Mouse (Mus musculus): ENCODE results near the gene Olfr1106. TPM values are rescaled to one million over a fixed set of nuclear protein-coding genes. Genes with fewer than 3 reads are reported as not detected.

Gene Olfr1106
- not detected in 2 replicates for polyA plus RNA-seq (2014; fragmentation: Nextera tagmentation; extraction: Ambion mirVana)

GRCm38 (mm10) chr2:87052173-87052572 lies at the start of gene Olfr1106:
Gene Olfr1106 (minus strand): TSS chr2:87052273.
- WGBS = 77% methylated on average over 1 of the region's 1 CpGs
- no peaks in the 10 kb centered on the region for H3K27me3 ChIP-seq (ENCODE audit: control insufficient read depth, insufficient read depth, low read length)
- no peak for ATAC-seq (ENCODE audit: insufficient read depth, low FRiP score, low TSS enrichment)
- no peak for DNase-seq (ENCODE audit: low spot score)
- no peak within 1 kb of the TSS for H3K9ac ChIP-seq (ENCODE audit: low read length)
- H3K4me2 ChIP-seq (ENCODE audit: low read depth) = no peak within 1 kb of the TSS
- H3K4me1 ChIP-seq (ENCODE audit: control insufficient read depth, insufficient read depth, low read length) = no peaks in the 10 kb centered on the region
- no peak within 1 kb of the TSS for H3K4me3 ChIP-seq (ENCODE audit: low read depth, low read length)
- no peaks in the 10 kb centered on the region for H3K36me3 ChIP-seq (ENCODE audit: control insufficient read depth, insufficient read depth, low read length)
- no peaks in the 10 kb centered on the region for H3K9me3 ChIP-seq (ENCODE audit: control insufficient read depth, low read length)
- no peak within 1 kb of the TSS for H3K27ac ChIP-seq (ENCODE audit: low read depth, low read length)

- WGBS = 77% methylated on average over 1 of the region's 1 CpGs
- no peak within 1 kb of the TSS for H3K9ac ChIP-seq (ENCODE audit: low read length)
- no peaks in the 10 kb centered on the region for H3K27me3 ChIP-seq (ENCODE audit: control insufficient read depth, insufficient read depth, low read length)
- no peak within 1 kb of the TSS for H3K4me3 ChIP-seq (ENCODE audit: low read depth, low read length)
- no peak within 1 kb of the TSS for H3K4me2 ChIP-seq (ENCODE audit: low read depth)
- ATAC-seq (ENCODE audit: insufficient read depth, low FRiP score, low TSS enrichment) (no peak), DNase-seq (ENCODE audit: low spot score) (no peak)
- no peaks in the 10 kb centered on the region for H3K9me3 ChIP-seq (ENCODE audit: control insufficient read depth, low read length)
- no peaks in the 10 kb centered on the region for H3K4me1 ChIP-seq (ENCODE audit: control insufficient read depth, insufficient read depth, low read length)
- H3K36me3 ChIP-seq (ENCODE audit: control insufficient read depth, insufficient read depth, low read length) = no peaks in the 10 kb centered on the region
- no peak within 1 kb of the TSS for H3K27ac ChIP-seq (ENCODE audit: low read depth, low read length)
Observed at GRCm38 (mm10) chr2:87095908-87096307, 43.8 kb upstream of the Olfr1106 start, which contains the start of gene Olfr1109. Gene Olfr1109 (minus strand): TSS chr2:87096008.

DNA sequence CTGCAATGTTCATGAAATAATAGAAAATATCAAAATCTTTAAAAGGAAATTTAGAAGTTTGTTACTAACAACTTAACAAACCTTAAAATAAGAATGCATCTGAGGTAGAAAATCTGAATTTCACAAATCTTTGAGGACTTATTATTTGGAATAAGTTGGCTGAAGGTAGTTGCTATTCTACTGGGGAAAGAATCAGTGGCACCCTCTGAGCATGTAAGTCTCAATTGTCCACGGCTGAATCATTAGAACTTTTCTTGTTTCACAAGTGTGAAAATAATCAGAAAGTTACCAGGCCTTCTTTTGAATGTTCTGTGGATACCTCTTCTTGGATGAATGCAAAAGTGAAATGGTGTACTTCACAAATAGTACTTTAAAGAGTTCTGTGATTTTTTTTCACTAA lies 23.6 kb upstream of the Olfr1106 start, which contains the start of gene Olfr1107:
Gene Olfr1107 (minus strand): TSS at position 101 of the 400 bp plus-strand sequence.
- H3K9me3 ChIP-seq (ENCODE audit: control insufficient read depth, low read length) = no peaks in the 10 kb centered on the region
- no peak within 1 kb of the TSS for H3K9ac ChIP-seq (ENCODE audit: low read length)
- H3K27ac ChIP-seq (ENCODE audit: low read depth, low read length) = no peak within 1 kb of the TSS
- no peak within 1 kb of the TSS for H3K4me3 ChIP-seq (ENCODE audit: low read depth, low read length)
- 71% methylated on average over 1 of the region's 1 CpGs for WGBS
- no peaks in the 10 kb centered on the region for H3K4me1 ChIP-seq (ENCODE audit: control insufficient read depth, insufficient read depth, low read length)
- no peak for ATAC-seq (ENCODE audit: insufficient read depth, low FRiP score, low TSS enrichment)
- H3K4me2 ChIP-seq (ENCODE audit: low read depth) = no peak within 1 kb of the TSS
- DNase-seq (ENCODE audit: low spot score) = no peak
- H3K27me3 ChIP-seq (ENCODE audit: control insufficient read depth, insufficient read depth, low read length) = no peaks in the 10 kb centered on the region
- H3K36me3 ChIP-seq (ENCODE audit: control insufficient read depth, insufficient read depth, low read length) = no peaks in the 10 kb centered on the region

- no peak for DNase-seq (ENCODE audit: low spot score)
- H3K4me3 ChIP-seq (ENCODE audit: low read depth, low read length) = no peak within 1 kb of the TSS
- no peak for ATAC-seq (ENCODE audit: insufficient read depth, low FRiP score, low TSS enrichment)
- no peaks in the 10 kb centered on the region for H3K36me3 ChIP-seq (ENCODE audit: control insufficient read depth, insufficient read depth, low read length)
- H3K9me3 ChIP-seq (ENCODE audit: control insufficient read depth, low read length) = no peaks in the 10 kb centered on the region
- H3K9ac ChIP-seq (ENCODE audit: low read length) = no peak within 1 kb of the TSS
- H3K4me2 ChIP-seq (ENCODE audit: low read depth) = no peak within 1 kb of the TSS
- H3K27ac ChIP-seq (ENCODE audit: low read depth, low read length) = no peak within 1 kb of the TSS
- no peaks in the 10 kb centered on the region for H3K27me3 ChIP-seq (ENCODE audit: control insufficient read depth, insufficient read depth, low read length)
- no peaks in the 10 kb centered on the region for H3K4me1 ChIP-seq (ENCODE audit: control insufficient read depth, insufficient read depth, low read length)
Observed at GRCm38 (mm10) chr2:87036431-87036830, 15.6 kb downstream of the Olfr1106 start, which contains the start of gene Olfr1105. Gene Olfr1105 (minus strand): TSS chr2:87036531.

DNA sequence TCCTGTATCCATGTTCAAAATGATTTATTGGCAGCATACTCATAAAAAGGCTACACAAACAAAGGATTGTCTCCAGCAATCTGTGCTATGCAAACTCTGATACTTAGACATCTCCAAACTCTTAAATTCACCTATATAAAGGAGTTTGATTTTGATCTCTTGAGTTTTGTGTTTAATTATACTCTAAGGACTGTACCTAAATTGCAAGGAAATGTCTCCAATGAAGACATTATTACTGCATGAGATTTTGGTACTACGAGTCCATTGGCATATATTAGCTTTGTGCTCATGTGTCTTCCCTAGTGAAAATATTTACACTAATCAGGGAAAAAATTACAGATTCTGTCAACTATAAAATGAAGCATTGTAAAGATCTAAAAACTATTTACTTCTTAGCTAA lies 25.1 kb downstream of the Olfr1106 start, which contains the start of gene Olfr1104:
Gene Olfr1104 (minus strand): TSS at position 101 of the 400 bp plus-strand sequence.
- ATAC-seq (ENCODE audit: insufficient read depth, low FRiP score, low TSS enrichment) = no peak
- Histone ChIP-seq H3K4me1 (ENCODE audit: control insufficient read depth, insufficient read depth, low read length) (no peaks in the 10 kb centered on the region), H3K9ac (ENCODE audit: low read length) (no peak within 1 kb of the TSS), H3K4me3 (ENCODE audit: low read depth, low read length) (no peak within 1 kb of the TSS), H3K36me3 (ENCODE audit: control insufficient read depth, insufficient read depth, low read length) (no peaks in the 10 kb centered on the region), H3K4me2 (ENCODE audit: low read depth) (no peak within 1 kb of the TSS), H3K27me3 (ENCODE audit: control insufficient read depth, insufficient read depth, low read length) (no peaks in the 10 kb centered on the region), H3K27ac (ENCODE audit: low read depth, low read length) (no peak within 1 kb of the TSS), H3K9me3 (ENCODE audit: control insufficient read depth, low read length) (no peaks in the 10 kb centered on the region)
- WGBS = 79% methylated on average over 1 of the region's 1 CpGs
- DNase-seq (ENCODE audit: low spot score) = no peak

- H3K9me3 ChIP-seq (ENCODE audit: control insufficient read depth, low read length) = no peaks in the 10 kb centered on the region
- no peak within 1 kb of the TSS for H3K4me2 ChIP-seq (ENCODE audit: low read depth)
- no peaks in the 10 kb centered on the region for H3K36me3 ChIP-seq (ENCODE audit: control insufficient read depth, insufficient read depth, low read length)
- H3K4me1 ChIP-seq (ENCODE audit: control insufficient read depth, insufficient read depth, low read length) = no peaks in the 10 kb centered on the region
- DNase-seq (ENCODE audit: low spot score) (no peak), ATAC-seq (ENCODE audit: insufficient read depth, low FRiP score, low TSS enrichment) (no peak)
- no peak within 1 kb of the TSS for H3K9ac ChIP-seq (ENCODE audit: low read length)
- no peak within 1 kb of the TSS for H3K27ac ChIP-seq (ENCODE audit: low read depth, low read length)
- no peaks in the 10 kb centered on the region for H3K27me3 ChIP-seq (ENCODE audit: control insufficient read depth, insufficient read depth, low read length)
- no peak within 1 kb of the TSS for H3K4me3 ChIP-seq (ENCODE audit: low read depth, low read length)
Observed at GRCm38 (mm10) chr2:86998098-86998497, 54.0 kb downstream of the Olfr1106 start, which contains the start of gene Olfr1102. Gene Olfr1102 (plus strand): TSS chr2:86998398.

Other genes with a start within 250 kb of the Olfr1106 start
- gene Olfr141, start 242.3 kb downstream of the Olfr1106 start, polyA plus RNA-seq (2014; fragmentation: Nextera tagmentation; extraction: Ambion mirVana) = not detected in 2 replicates
- gene Olfr1094, start 227.6 kb downstream of the Olfr1106 start, polyA plus RNA-seq (2014; fragmentation: Nextera tagmentation; extraction: Ambion mirVana) = not detected in 2 replicates
- gene Olfr1095, start 200.6 kb downstream of the Olfr1106 start, polyA plus RNA-seq (2014; fragmentation: Nextera tagmentation; extraction: Ambion mirVana) = not detected in 2 replicates
- gene Gm13723, start 177.5 kb downstream of the Olfr1106 start, polyA plus RNA-seq (2014; fragmentation: Nextera tagmentation; extraction: Ambion mirVana) = not detected in 2 replicates
- gene Olfr1097, start 160.1 kb downstream of the Olfr1106 start, polyA plus RNA-seq (2014; fragmentation: Nextera tagmentation; extraction: Ambion mirVana) = not detected in 2 replicates
- not detected in 2 replicates for gene Olfr1098, start 127.7 kb downstream of the Olfr1106 start, polyA plus RNA-seq (2014; fragmentation: Nextera tagmentation; extraction: Ambion mirVana)
- gene Olfr1099, start 91.6 kb downstream of the Olfr1106 start, polyA plus RNA-seq (2014; fragmentation: Nextera tagmentation; extraction: Ambion mirVana) = not detected in 2 replicates
- gene Olfr1100, start 72.3 kb downstream of the Olfr1106 start, polyA plus RNA-seq (2014; fragmentation: Nextera tagmentation; extraction: Ambion mirVana) = not detected in 2 replicates
- gene Olfr1101, start 61.1 kb downstream of the Olfr1106 start, polyA plus RNA-seq (2014; fragmentation: Nextera tagmentation; extraction: Ambion mirVana) = not detected in 2 replicates
- gene Olfr1102, start 53.9 kb downstream of the Olfr1106 start, polyA plus RNA-seq (2014; fragmentation: Nextera tagmentation; extraction: Ambion mirVana) = not detected in 2 replicates
- not detected in 2 replicates for gene Olfr1104, start 25.2 kb downstream of the Olfr1106 start, polyA plus RNA-seq (2014; fragmentation: Nextera tagmentation; extraction: Ambion mirVana)
- gene Olfr1105, start 15.7 kb downstream of the Olfr1106 start, polyA plus RNA-seq (2014; fragmentation: Nextera tagmentation; extraction: Ambion mirVana) = not detected in 2 replicates
- not detected in 2 replicates for gene Olfr1107, start 23.5 kb upstream of the Olfr1106 start, polyA plus RNA-seq (2014; fragmentation: Nextera tagmentation; extraction: Ambion mirVana)
- gene Olfr1109, start 43.7 kb upstream of the Olfr1106 start, polyA plus RNA-seq (2014; fragmentation: Nextera tagmentation; extraction: Ambion mirVana) = not detected in 2 replicates
- gene Olfr259, start 62.3 kb upstream of the Olfr1106 start, polyA plus RNA-seq (2014; fragmentation: Nextera tagmentation; extraction: Ambion mirVana) = not detected in 2 replicates
- not detected in 2 replicates for gene Olfr1110, start 88.0 kb upstream of the Olfr1106 start, polyA plus RNA-seq (2014; fragmentation: Nextera tagmentation; extraction: Ambion mirVana)
- gene Olfr1111, start 100.4 kb upstream of the Olfr1106 start, polyA plus RNA-seq (2014; fragmentation: Nextera tagmentation; extraction: Ambion mirVana) = not detected in 2 replicates
- gene Olfr1112, start 135.5 kb upstream of the Olfr1106 start, polyA plus RNA-seq (2014; fragmentation: Nextera tagmentation; extraction: Ambion mirVana) = not detected in 2 replicates
- gene Olfr1113, start 156.7 kb upstream of the Olfr1106 start, polyA plus RNA-seq (2014; fragmentation: Nextera tagmentation; extraction: Ambion mirVana) = not detected in 2 replicates
- not detected in 2 replicates for gene Olfr1115, start 195.7 kb upstream of the Olfr1106 start, polyA plus RNA-seq (2014; fragmentation: Nextera tagmentation; extraction: Ambion mirVana)
- not detected in 2 replicates for gene Olfr1116, start 215.3 kb upstream of the Olfr1106 start, polyA plus RNA-seq (2014; fragmentation: Nextera tagmentation; extraction: Ambion mirVana)